Mouse (Mus musculus) kidney, postnatal 0 days (tissue): ENCODE measurements at regions not wholly inside any gene's neighbourhood (a gene's known extent, or its start where the extent isn't known, plus 50 kb on each side); places are given as distances from the start of the nearest gene placed in this dataset.

ENCODE experiments used
- ATAC-seq: fragments of 200-750 bp; cut with Nextera tagmentation; replicated peaks from 2 replicates; pipeline ENCODE4 v1.8.0; 2017; ENCODE audit warnings: low read depth, moderate number of reproducible peaks, moderate TSS enrichment, moderate library complexity; ENCODE audit not compliant: low FRiP score
- DNase-seq: peaks from one replicate; pipeline ENCODE4 v3.0.0-alpha.2; 2016; ENCODE audit warnings: low spot score
- H3K27ac ChIP-seq: fragments of 300-500 bp; sonication (generic); 2 replicates; pipeline ENCODE4 v1.5.1; 2014; ENCODE audit warnings: mild to moderate bottlenecking
- H3K27me3 ChIP-seq: fragments of 300-500 bp; sonication (generic); 2 replicates; pipeline ENCODE4 v1.6.1; 2014; ENCODE audit warnings: low read length, mixed read lengths; ENCODE audit not compliant: insufficient read depth
- H3K36me3 ChIP-seq: fragments of 300-500 bp; sonication (generic); 2 replicates; pipeline ENCODE4 v1.6.1; 2014; ENCODE audit warnings: low read length, mixed read lengths; ENCODE audit not compliant: insufficient read depth
- H3K4me1 ChIP-seq: fragments of 300-500 bp; sonication (generic); replicated peaks from 2 replicates; pipeline ENCODE4 v1.6.1; 2014; ENCODE audit warnings: antibody characterized with exemption, low read length, mixed read lengths; ENCODE audit not compliant: insufficient read depth
- H3K4me2 ChIP-seq: fragments of 300-500 bp; sonication (generic); 2 replicates; pipeline ENCODE4 v1.6.1; 2014; ENCODE audit warnings: mild to moderate bottlenecking, low read length, moderate library complexity, mixed read lengths
- H3K4me3 ChIP-seq: fragments of 300-500 bp; sonication (generic); replicated peaks from 2 replicates; pipeline ENCODE4 v1.5.1; 2014; ENCODE audit warnings: low read depth, low read length
- H3K9ac ChIP-seq: fragments of 300-500 bp; sonication (generic); 2 replicates; pipeline ENCODE4 v1.6.1; 2014; ENCODE audit warnings: low read depth, low read length
- H3K9me3 ChIP-seq: fragments of 300-500 bp; sonication (generic); replicated peaks from 2 replicates; pipeline ENCODE4 v1.6.1; 2016; ENCODE audit warnings: low read length, inconsistent platforms, mixed read lengths
- CTCF ChIP-seq: IDR thresholded peaks from 2 replicates; pipeline ENCODE4 v1.5.1; 2016; ENCODE audit warnings: antibody characterized with exemption, low read depth, mild to moderate bottlenecking, moderate library complexity
- WGBS: fragments of 180-500 bp; shearing (Covaris S2); extraction: QIAGEN DNeasy Blood & Tissue Kit; methylation state at CpG from one replicate; pipeline ENCODE4 v1.1.7; 2014; 5-methylcytosine and 5-hydroxymethylcytosine counted together

DNA sequence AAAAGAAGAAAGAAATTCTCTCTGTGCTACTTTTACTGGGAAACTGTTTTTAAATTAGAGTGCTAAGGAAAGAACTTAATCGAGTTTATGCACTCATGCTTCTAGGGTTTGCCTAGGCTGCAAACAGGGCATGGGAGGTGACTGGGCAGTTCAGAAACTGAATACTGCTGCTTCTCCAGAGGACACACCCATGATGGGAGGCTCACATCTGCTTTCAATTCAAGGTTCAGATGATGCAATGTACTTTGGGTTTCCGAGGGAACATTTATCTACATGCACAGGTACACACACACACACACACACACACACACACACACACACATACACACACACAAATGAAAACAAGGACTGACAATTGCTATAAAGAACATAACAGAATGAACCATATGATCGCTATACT is 417.4 kb downstream of the Htr7 start:
- Histone ChIP-seq H3K27ac (no peak overlapping the region), H3K9ac (no peak overlapping the region), H3K9me3 (no peaks in the 10 kb centered on the region), H3K36me3 (no peaks in the 10 kb centered on the region), H3K4me1 (no peaks in the 10 kb centered on the region), H3K4me3 (no peak overlapping the region), H3K4me2 (no peak overlapping the region), H3K27me3 (no peaks in the 10 kb centered on the region)
- DNase-seq (no peak), ATAC-seq (no peak)
- 75% methylated on average over 3 of the region's 3 CpGs for WGBS
- no peak for TF ChIP-seq CTCF

DNA sequence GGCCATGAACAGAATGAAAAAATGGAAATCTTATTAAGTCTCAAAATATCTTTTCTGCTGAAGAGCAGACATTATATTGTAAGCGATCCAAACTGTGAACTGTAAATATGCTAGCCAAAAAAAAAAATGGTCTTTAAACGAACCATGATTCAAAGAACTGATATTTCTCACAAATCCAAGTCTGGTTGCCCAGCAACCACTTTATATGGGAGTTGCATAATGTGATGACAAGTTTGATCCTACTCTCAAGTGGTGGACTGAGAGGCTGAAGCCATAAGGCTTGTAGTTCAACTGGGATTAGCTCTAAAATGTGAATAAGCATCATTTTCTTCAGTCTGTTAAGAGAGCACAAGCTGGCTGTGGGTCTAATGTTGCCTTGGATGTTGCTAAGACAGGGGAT is 435.5 kb downstream of the Htr7 start:
- Histone ChIP-seq H3K27ac (no peak overlapping the region), H3K36me3 (no peaks in the 10 kb centered on the region), H3K27me3 (no peaks in the 10 kb centered on the region)

DNA sequence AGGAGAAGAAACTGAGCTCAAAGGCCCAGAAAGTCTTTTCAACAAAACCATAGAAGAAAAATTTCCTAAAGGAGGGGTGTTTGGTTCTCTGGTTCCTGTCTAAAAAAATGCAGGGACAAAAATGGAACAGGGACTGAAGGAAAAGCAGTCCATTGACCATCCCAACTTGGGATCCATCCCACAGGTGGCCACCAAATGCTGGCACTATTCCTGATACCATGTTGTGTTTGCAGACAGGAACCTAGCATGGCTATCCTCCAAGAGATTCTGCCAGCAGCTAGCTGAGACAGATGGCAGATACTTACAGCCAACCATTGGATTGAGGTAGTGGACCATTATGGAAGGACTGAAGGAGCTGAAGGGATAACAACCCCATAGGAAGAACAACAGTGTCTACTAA is 461.9 kb downstream of the Htr7 start:
- Histone ChIP-seq H3K9me3 (no peaks in the 10 kb centered on the region), H3K4me2 (no peak overlapping the region), H3K27ac (no peak overlapping the region), H3K4me1 (no peaks in the 10 kb centered on the region), H3K4me3 (no peak overlapping the region), H3K27me3 (no peaks in the 10 kb centered on the region), H3K36me3 (no peaks in the 10 kb centered on the region), H3K9ac (no peak overlapping the region)
- no peak for DNase-seq
- TF ChIP-seq CTCF = no peak
- ATAC-seq = no peak

More for the DNA sequence above, 435.5 kb downstream of the Htr7 start:
- no peaks in the 10 kb centered on the region for H3K9me3 ChIP-seq
- no peak overlapping the region for H3K4me2 ChIP-seq
- no peak overlapping the region for H3K4me3 ChIP-seq
- no peak overlapping the region for H3K9ac ChIP-seq
- H3K4me1 ChIP-seq = no peaks in the 10 kb centered on the region
- no peak for DNase-seq
- TF ChIP-seq CTCF = no peak
- WGBS = 67% methylated on average over 2 of the region's 2 CpGs
- no peak for ATAC-seq

DNA sequence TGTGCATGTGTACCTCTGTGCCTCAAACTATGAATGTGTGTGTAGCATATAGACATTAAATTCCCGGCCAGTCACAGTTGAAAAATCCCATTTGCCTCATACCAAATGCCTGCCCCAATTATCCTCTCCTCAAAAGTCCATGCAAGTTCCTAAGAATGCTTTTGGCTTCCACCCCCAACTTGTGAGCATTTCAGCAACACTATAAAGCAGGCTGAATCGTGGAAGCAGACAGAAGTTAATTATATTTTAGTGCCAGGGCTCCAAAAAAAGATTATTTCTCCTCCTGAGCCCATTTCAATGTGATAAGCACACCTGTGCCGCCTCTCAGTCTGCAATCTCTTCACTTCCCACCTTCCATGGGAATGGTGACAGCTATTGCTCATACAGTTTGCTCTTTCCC is 481.3 kb downstream of the Htr7 start:
- no peak for DNase-seq
- 65% methylated on average over 3 of the region's 3 CpGs for WGBS

DNA sequence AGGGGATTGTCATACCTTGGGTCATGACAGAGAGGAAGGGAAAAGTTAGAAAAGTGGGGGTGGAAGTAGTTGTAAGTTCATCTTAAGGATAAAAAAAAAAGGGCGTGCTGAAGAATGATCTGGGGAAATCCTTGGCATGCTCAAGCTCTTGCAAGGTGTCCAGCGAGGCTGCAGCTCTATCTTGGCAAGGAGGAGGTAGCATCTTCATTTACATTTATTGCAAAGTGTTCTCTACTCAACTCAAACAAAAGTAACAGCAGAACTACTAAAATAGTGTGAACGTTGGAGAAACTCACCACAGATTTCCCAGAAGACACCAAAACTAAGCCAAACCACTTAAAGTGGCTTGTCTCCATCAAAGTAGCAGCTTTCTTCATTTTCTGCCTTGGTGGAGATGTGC is 507.9 kb downstream of the Htr7 start:
- no peak overlapping the region for H3K4me2 ChIP-seq
- TF ChIP-seq CTCF = no peak
- no peak overlapping the region for H3K4me3 ChIP-seq
- no peaks in the 10 kb centered on the region for H3K27me3 ChIP-seq
- H3K27ac ChIP-seq = no peak overlapping the region
- H3K9ac ChIP-seq = no peak overlapping the region
- no peaks in the 10 kb centered on the region for H3K9me3 ChIP-seq
- no peak for DNase-seq
- H3K36me3 ChIP-seq = no peaks in the 10 kb centered on the region
- WGBS = 79% methylated on average over 3 of the region's 3 CpGs
- no peaks in the 10 kb centered on the region for H3K4me1 ChIP-seq
- ATAC-seq = no peak

More for the DNA sequence above, 481.3 kb downstream of the Htr7 start:
- Histone ChIP-seq H3K27ac (no peak overlapping the region), H3K4me3 (no peak overlapping the region), H3K36me3 (no peaks in the 10 kb centered on the region), H3K9ac (no peak overlapping the region), H3K4me2 (no peak overlapping the region), H3K9me3 (no peaks in the 10 kb centered on the region), H3K4me1 (no peaks in the 10 kb centered on the region), H3K27me3 (no peaks in the 10 kb centered on the region)
- no peak for ATAC-seq
- no peak for TF ChIP-seq CTCF

DNA sequence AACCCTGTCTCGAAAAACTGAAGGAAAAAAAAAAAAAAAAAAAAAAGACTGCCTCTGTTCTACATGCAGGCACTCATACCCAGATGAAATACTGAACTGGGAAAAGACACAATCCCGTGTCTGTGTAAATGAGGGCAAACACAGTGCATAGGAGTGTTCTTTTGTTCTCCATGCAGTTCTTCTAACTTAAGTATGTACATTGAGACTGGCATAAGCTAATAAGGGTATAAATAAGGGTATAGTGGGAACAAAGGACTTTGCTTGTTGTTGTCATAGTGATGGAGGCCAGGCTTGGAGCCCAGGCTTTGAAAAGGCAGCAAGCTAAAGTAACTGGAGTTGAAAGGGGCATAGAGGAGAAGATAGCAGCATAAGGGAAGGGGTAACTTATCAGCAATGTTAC is 520.5 kb downstream of the Htr7 start:
- DNase-seq (no peak), ATAC-seq (no peak)
- WGBS = 61% methylated on average over 2 of the region's 2 CpGs
- H3K27me3 ChIP-seq = no peaks in the 10 kb centered on the region
- H3K9me3 ChIP-seq = no peaks in the 10 kb centered on the region
- no peaks in the 10 kb centered on the region for H3K36me3 ChIP-seq
- no peak overlapping the region for H3K9ac ChIP-seq
- no peak for TF ChIP-seq CTCF
- no peak overlapping the region for H3K27ac ChIP-seq
- no peak overlapping the region for H3K4me3 ChIP-seq
- H3K4me1 ChIP-seq = no peaks in the 10 kb centered on the region
- no peak overlapping the region for H3K4me2 ChIP-seq

DNA sequence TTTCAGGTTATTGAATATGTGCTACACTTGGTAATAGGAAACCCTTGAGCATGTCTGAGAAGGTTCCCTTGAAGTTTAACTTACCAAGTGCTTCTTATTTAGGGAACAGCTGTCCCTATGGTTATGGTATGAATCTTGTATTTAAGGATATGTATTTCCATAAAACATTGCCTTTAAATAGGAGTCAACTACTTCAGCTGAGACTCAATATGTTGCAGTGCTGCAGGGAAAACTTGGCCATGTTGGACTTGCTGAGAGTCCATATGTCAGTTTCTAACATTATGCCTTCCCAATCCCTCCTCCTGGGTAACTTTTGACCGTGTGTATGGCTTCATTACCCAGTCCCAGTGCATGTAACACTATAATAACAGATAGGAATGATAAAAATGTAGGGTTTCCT is 528.0 kb downstream of the Htr7 start:
- H3K27ac ChIP-seq = no peak overlapping the region
- no peak for DNase-seq
- H3K4me2 ChIP-seq = no peak overlapping the region
- H3K4me1 ChIP-seq = no peaks in the 10 kb centered on the region
- TF ChIP-seq CTCF = no peak
- H3K4me3 ChIP-seq = no peak overlapping the region
- ATAC-seq = no peak
- H3K9ac ChIP-seq = no peak overlapping the region
- no peaks in the 10 kb centered on the region for H3K36me3 ChIP-seq
- WGBS = 51% methylated on average over 1 of the region's 1 CpGs
- no peaks in the 10 kb centered on the region for H3K27me3 ChIP-seq
- H3K9me3 ChIP-seq = no peaks in the 10 kb centered on the region
